Mouse (Mus musculus) forebrain, embryonic 15.5 days (tissue): Measurements from ENCODE around the gene Adad2. TPM values are rescaled to one million over a fixed set of nuclear protein-coding genes. Genes with fewer than 3 reads are reported as not detected.

ENCODE experiments used
- ATAC-seq: fragments of 200-750 bp; cut with Nextera tagmentation; replicated peaks from 2 replicates; pipeline ENCODE4 v1.8.0; 2017; ENCODE audit warnings: mild to moderate bottlenecking, moderate TSS enrichment, moderate library complexity
- H3K27ac ChIP-seq: fragments of 300-500 bp; sonication (generic); replicated peaks from 2 replicates; pipeline ENCODE4 v1.5.1; 2015; ENCODE audit warnings: mild to moderate bottlenecking, inconsistent platforms
- H3K27me3 ChIP-seq: fragments of 300-500 bp; sonication (generic); 2 replicates; pipeline ENCODE4 v1.6.1; 2015; ENCODE audit warnings: inconsistent platforms
- H3K36me3 ChIP-seq: fragments of 300-500 bp; sonication (generic); 2 replicates; pipeline ENCODE4 v1.6.1; 2015; ENCODE audit warnings: mild to moderate bottlenecking, inconsistent platforms
- H3K4me1 ChIP-seq: fragments of 300-500 bp; sonication (generic); 2 replicates; pipeline ENCODE4 v1.6.1; 2015; ENCODE audit warnings: inconsistent platforms
- H3K4me2 ChIP-seq: fragments of 300-500 bp; sonication (generic); replicated peaks from 2 replicates; pipeline ENCODE4 v1.6.1; 2015; ENCODE audit warnings: mild to moderate bottlenecking, inconsistent platforms
- H3K4me3 ChIP-seq: fragments of 300-500 bp; sonication (generic); 2 replicates; pipeline ENCODE4 v1.5.1; 2015; ENCODE audit warnings: mild to moderate bottlenecking, inconsistent platforms
- H3K9ac ChIP-seq: fragments of 300-500 bp; sonication (generic); replicated peaks from 2 replicates; pipeline ENCODE4 v1.6.1; 2015; ENCODE audit warnings: mild to moderate bottlenecking, inconsistent platforms
- H3K9me3 ChIP-seq: fragments of 300-500 bp; sonication (generic); 2 replicates; pipeline ENCODE4 v1.6.1; 2016; ENCODE audit warnings: inconsistent platforms
- WGBS: fragments of 180-500 bp; shearing (Covaris S2); methylation state at CpG from one replicate; pipeline ENCODE4 v1.1.7; 2015; ENCODE audit warnings: mixed read lengths; 5-methylcytosine and 5-hydroxymethylcytosine counted together
- polyA plus RNA-seq: library from polyadenylated mRNA; unstranded; fragments of >200 nt; fragmentation: Nextera tagmentation; extraction: Ambion mirVana; gene quantifications from 2 replicates; pipeline ENCODE4 v1.2.1, GENCODE M21; 2015

The Adad2 gene
- polyA plus RNA-seq, 1 experiment from 2014 or later: not detected

DNA sequence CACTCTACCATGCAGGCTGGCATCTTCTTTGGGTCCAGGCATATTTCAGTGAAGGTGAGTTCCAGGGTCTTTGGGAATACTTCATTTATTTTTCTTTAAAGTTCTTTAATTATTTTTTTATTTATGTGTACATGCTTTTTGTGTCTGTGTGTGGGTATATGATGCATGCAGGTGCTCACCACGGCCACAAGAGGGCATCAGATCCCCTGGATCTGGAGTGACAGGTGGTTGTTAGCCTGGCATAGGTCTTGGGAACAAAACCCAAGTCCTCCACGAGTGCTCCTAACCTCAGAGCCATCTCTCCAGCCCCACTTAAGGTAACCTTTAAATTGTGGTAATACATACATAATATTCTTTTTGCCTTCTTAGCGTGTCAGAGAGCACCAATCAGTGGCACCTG, 33.6 kb downstream of the Adad2 start:
- WGBS: 68% methylated on average over 3 of the region's 3 CpGs
- Histone ChIP-seq H3K36me3 (no peaks in the 10 kb centered on the region), H3K9ac (no peak overlapping the region), H3K4me1 (no peaks in the 10 kb centered on the region), H3K27me3 (no peaks in the 10 kb centered on the region), H3K9me3 (no peaks in the 10 kb centered on the region), H3K4me2 (no peak overlapping the region), H3K4me3 (no peak overlapping the region), H3K27ac (no peak overlapping the region)
- no peak for ATAC-seq

DNA sequence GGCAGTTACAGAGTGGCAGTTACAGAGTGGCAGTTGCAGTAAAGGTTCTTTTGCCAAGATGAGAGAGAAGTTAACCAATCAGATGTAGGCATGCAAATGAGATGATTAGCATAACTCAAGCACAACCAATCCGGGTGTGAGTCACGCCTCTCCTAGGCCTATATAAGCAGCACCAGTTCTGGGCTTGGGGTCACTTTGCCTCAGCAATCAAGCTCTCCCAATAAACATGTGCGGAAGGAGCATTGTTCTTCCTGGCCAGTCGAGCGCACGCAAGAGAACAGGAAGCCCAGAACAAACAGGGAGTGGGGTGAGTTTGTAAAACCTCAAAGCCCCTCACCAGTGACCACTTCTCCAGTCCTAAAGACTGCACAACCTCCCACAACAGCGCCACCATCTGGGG, 34.3 kb downstream of the Adad2 start:
- Histone ChIP-seq H3K27ac (no peak overlapping the region), H3K4me2 (no peak overlapping the region), H3K27me3 (no peaks in the 10 kb centered on the region), H3K9ac (no peak overlapping the region), H3K9me3 (no peaks in the 10 kb centered on the region), H3K4me1 (no peaks in the 10 kb centered on the region), H3K36me3 (no peaks in the 10 kb centered on the region), H3K4me3 (no peak overlapping the region)
- 82% methylated on average over 7 of the region's 7 CpGs for WGBS
- ATAC-seq: no peak

DNA sequence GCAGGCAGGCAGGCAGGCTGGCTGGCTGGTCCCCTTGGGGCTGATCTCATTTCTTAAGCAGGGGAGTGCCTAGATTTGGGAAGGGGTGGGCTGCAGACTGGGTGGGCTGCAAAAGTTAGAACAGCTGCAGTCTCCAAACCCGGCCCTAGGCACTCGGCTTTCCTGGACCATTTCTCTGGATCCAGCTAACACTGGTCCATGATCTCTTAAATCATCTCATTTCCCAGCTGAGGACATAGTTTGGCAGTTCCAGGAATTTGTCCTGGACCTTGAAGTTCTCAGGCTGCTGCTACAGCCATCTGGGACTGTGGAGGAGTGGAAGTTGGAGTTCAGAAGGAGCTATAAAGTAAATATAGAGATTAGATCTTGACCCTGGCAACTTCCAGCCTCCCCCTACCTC, 38.8 kb downstream of the Adad2 start:
- Histone ChIP-seq H3K27ac (no peak overlapping the region), H3K36me3 (no peaks in the 10 kb centered on the region), H3K4me3 (no peak overlapping the region), H3K9me3 (no peaks in the 10 kb centered on the region), H3K4me1 (no peaks in the 10 kb centered on the region), H3K9ac (no peak overlapping the region), H3K4me2 (no peak overlapping the region), H3K27me3 (no peaks in the 10 kb centered on the region)
- no peak for ATAC-seq
- 73% methylated on average over 2 of the region's 2 CpGs for WGBS

DNA sequence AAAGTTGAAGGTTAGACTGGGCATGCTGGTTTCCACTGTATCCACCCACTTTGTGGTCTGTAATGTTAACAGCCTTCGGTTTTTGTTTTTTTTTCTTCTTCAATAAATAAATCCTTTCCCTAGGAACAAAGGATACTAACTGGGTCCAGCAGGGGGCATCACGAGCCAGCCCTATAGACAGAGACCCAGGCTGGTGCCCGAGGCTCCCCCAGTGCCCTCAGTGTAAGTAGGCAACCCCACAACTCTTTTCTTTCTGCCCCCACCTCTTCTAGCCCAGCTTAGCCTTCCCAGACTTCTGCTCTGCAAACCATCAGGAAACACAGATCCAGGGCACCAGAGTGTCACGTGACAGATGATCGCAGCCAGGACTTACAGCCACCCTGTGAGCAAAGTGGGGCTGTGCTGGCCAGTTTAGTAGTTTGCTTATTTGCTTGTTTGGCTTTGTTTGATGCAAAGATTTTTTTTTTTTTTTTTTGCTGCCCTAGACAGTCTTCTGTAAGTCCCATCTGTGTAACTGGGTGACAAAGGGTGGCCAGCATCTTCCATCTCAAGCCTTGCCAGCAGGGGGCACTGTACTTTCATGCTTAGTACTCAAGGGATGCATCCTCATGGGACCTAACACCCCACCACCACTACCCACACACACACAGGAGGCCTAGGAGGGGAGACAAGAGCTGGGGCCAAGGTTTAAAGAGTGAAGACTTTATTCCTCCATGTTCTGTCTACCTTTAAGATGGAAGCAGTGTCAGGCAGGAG, 44.3 kb downstream of the Adad2 start:
- H3K9me3 ChIP-seq: no peaks in the 10 kb centered on the region
- ATAC-seq: no peak
- H3K36me3 ChIP-seq: no peaks in the 10 kb centered on the region
- H3K4me3 ChIP-seq: no peak overlapping the region
- no peak overlapping the region for H3K9ac ChIP-seq
- WGBS: 68% methylated on average over 5 of the region's 5 CpGs
- H3K4me1 ChIP-seq: no peaks in the 10 kb centered on the region
- no peak overlapping the region for H3K27ac ChIP-seq
- H3K27me3 ChIP-seq: no peaks in the 10 kb centered on the region
- no peak overlapping the region for H3K4me2 ChIP-seq

DNA sequence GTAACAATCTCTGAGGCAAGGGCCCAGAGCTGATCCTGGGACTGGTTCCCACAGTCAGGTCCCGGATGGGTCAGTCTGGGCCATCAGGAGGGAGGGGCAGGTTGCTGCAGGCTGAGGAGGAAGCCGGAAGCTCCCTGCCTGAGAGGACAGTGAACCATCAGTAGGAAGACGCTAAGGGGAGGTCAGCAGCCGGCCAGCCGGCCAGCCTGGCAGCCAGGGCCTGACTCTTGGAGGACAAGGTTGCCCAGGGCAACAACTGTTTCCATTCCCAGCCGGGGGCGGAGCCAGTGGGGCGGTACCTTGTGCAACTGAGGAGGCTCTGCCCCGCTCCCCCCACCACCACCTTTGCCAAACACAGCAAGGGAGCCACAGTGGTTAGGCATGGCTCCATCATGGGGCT, 48.5 kb downstream of the Adad2 start:
- 8% methylated on average over 9 of the region's 9 CpGs for WGBS
- no peaks in the 10 kb centered on the region for H3K27me3 ChIP-seq
- H3K4me3 ChIP-seq: no peak overlapping the region
- no peak overlapping the region for H3K9ac ChIP-seq
- no peaks in the 10 kb centered on the region for H3K9me3 ChIP-seq
- ATAC-seq: no peak
- H3K27ac ChIP-seq: no peak overlapping the region
- no peak overlapping the region for H3K4me2 ChIP-seq
- no peaks in the 10 kb centered on the region for H3K36me3 ChIP-seq
- no peaks in the 10 kb centered on the region for H3K4me1 ChIP-seq

DNA sequence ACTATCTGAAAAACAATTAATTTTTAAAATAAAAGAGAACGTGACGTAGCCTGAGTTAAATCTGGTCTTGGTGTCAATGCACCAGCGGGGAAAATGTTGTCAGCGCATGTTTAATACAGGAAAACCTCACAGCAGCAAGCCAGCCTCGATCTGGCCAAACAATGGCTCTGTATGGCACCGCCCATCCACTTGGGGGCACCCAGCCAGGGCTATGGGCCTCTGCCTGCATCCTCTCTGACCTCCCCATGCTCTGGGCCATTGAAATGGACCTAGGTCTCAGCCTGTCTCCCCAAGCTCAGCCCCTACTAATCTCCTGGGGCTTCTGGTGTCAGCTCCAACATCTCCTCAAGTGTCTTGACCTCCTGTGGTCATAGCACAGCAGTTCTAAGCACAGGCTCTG, 49.3 kb downstream of the Adad2 start:
- Histone ChIP-seq H3K4me2 (no peak overlapping the region), H3K9me3 (no peaks in the 10 kb centered on the region), H3K27me3 (no peaks in the 10 kb centered on the region), H3K9ac (no peak overlapping the region), H3K4me3 (no peak overlapping the region), H3K36me3 (no peaks in the 10 kb centered on the region), H3K4me1 (no peaks in the 10 kb centered on the region), H3K27ac (no peak overlapping the region)
- no peak for ATAC-seq
- WGBS: 64% methylated on average over 6 of the region's 6 CpGs

DNA sequence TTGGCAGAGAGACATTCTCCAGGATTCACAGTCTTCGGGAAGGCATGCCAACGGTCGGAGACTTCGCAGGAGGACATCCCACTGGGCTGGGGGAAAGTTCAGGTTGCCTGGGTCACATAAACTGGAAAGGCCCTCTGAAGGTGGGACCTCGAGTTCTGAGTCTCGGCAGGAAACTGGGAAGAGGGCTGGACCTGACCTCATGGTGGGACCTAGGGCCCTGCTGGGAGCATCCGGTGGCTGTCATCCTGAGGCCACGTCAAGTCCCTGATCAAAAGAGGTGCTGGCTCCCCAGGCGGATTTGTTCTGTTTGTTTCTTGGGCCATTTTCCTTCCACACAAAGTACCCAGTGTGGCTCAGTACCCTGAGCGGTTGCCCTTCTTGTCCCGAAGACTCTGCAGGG, 50.9 kb downstream of the Adad2 start:
- H3K9me3 ChIP-seq: no peaks in the 10 kb centered on the region
- no peaks in the 10 kb centered on the region for H3K4me1 ChIP-seq
- H3K27me3 ChIP-seq: no peaks in the 10 kb centered on the region
- WGBS: 69% methylated on average over 11 of the region's 11 CpGs
- H3K27ac ChIP-seq: no peak overlapping the region
- H3K4me2 ChIP-seq: no peak overlapping the region
- ATAC-seq: no peak
- no peak overlapping the region for H3K9ac ChIP-seq
- no peak overlapping the region for H3K4me3 ChIP-seq
- H3K36me3 ChIP-seq: no peaks in the 10 kb centered on the region

DNA sequence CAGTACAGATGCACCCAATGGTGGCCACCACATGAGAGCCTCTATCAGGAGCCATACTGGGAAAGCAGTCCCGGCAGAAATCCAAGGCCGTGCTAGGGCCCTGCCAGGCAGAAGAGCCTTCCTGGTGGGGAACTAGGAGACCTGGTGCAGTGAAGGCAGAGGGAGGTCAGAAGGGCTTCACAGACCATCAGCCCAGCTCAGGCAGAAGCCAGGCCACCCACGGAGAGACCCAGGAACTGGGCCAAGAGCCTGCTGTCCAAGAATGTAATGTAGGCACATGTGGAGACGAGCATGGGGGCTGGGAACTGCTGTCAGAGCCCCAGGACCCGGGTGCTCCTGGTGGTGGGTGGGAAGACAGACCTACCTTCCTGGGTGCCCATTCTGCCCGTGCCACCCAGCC, 52.7 kb downstream of the Adad2 start:
- no peaks in the 10 kb centered on the region for H3K27me3 ChIP-seq
- H3K4me2 ChIP-seq: no peak overlapping the region
- no peaks in the 10 kb centered on the region for H3K4me1 ChIP-seq
- no peak overlapping the region for H3K27ac ChIP-seq
- H3K9ac ChIP-seq: no peak overlapping the region
- 75% methylated on average over 6 of the region's 6 CpGs for WGBS
- H3K36me3 ChIP-seq: no peaks in the 10 kb centered on the region
- no peak overlapping the region for H3K4me3 ChIP-seq
- no peaks in the 10 kb centered on the region for H3K9me3 ChIP-seq
- ATAC-seq: no peak

Other genes starting within 250 kb of the Adad2 start
- gene Mlycd, start 217.9 kb upstream of the Adad2 start, polyA plus RNA-seq: 14.7 and 15.2 TPM in 2 replicates
- gene Osgin1, start 178.6 kb upstream of the Adad2 start, polyA plus RNA-seq: 0.19 and 0.22 TPM in 2 replicates
- 15.7 and 17.9 TPM in 2 replicates for gene Necab2, start 166.0 kb upstream of the Adad2 start, polyA plus RNA-seq
- gene Slc38a8, start 111.0 kb upstream of the Adad2 start, polyA plus RNA-seq: not detected in 2 replicates
- gene Mbtps1, start 54.0 kb upstream of the Adad2 start, polyA plus RNA-seq: 65.8 and 67.8 TPM in 2 replicates
- gene Hsdl1, start 37.6 kb upstream of the Adad2 start, polyA plus RNA-seq: 156 and 161 TPM in 2 replicates
- 0.15 and 0.51 TPM in 2 replicates for gene Dnaaf1, start 37.5 kb upstream of the Adad2 start, polyA plus RNA-seq
- gene Taf1c, start 7.5 kb upstream of the Adad2 start, polyA plus RNA-seq: 17.6 and 18.8 TPM in 2 replicates
- gene Kcng4, start 22.9 kb downstream of the Adad2 start, polyA plus RNA-seq: 0.09 and 0.28 TPM in 2 replicates
- gene Wfdc1, start 53.6 kb downstream of the Adad2 start, polyA plus RNA-seq: 2.4 and 2.9 TPM in 2 replicates
- gene Atp2c2, start 87.3 kb downstream of the Adad2 start, polyA plus RNA-seq: 0.09 TPM in 1 of 2 replicates, not detected in the other
- gene Tldc1, start 165.7 kb downstream of the Adad2 start, polyA plus RNA-seq: 14.5 and 14.9 TPM in 2 replicates
- 127 and 138 TPM in 2 replicates for gene Cotl1, start 227.8 kb downstream of the Adad2 start, polyA plus RNA-seq
- gene Klhl36, start 249.5 kb downstream of the Adad2 start, polyA plus RNA-seq: 15.3 and 15.4 TPM in 2 replicates